Mouse (Mus musculus) olfactory bulb, adult 2 months (tissue): Measurements from ENCODE around the gene Krt76.

ENCODE experiments used
- CTCF ChIP-seq: fragments of 200-500 bp; IDR thresholded peaks from 2 replicates; pipeline ENCODE4 v1.5.1; 2012; ENCODE audit warnings: low read depth, mild to moderate bottlenecking, low read length, moderate library complexity; ENCODE audit not compliant: insufficient read depth
- POLR2A ChIP-seq: fragments of 200-500 bp; IDR thresholded peaks from 2 replicates; pipeline ENCODE4 v1.6.1; 2012; ENCODE audit warnings: mild to moderate bottlenecking, low read depth, low read length, moderate library complexity; ENCODE audit not compliant: insufficient read depth

- TF ChIP-seq CTCF (no peak), POLR2A (no peak)
Measured at GRCm38 (mm10) chr15:101854294-101854693, 38.4 kb downstream of the Krt76 start.
